Comparison of ENCODE assay signal across 8 mouse cellular contexts in the genomic region with DNA sequence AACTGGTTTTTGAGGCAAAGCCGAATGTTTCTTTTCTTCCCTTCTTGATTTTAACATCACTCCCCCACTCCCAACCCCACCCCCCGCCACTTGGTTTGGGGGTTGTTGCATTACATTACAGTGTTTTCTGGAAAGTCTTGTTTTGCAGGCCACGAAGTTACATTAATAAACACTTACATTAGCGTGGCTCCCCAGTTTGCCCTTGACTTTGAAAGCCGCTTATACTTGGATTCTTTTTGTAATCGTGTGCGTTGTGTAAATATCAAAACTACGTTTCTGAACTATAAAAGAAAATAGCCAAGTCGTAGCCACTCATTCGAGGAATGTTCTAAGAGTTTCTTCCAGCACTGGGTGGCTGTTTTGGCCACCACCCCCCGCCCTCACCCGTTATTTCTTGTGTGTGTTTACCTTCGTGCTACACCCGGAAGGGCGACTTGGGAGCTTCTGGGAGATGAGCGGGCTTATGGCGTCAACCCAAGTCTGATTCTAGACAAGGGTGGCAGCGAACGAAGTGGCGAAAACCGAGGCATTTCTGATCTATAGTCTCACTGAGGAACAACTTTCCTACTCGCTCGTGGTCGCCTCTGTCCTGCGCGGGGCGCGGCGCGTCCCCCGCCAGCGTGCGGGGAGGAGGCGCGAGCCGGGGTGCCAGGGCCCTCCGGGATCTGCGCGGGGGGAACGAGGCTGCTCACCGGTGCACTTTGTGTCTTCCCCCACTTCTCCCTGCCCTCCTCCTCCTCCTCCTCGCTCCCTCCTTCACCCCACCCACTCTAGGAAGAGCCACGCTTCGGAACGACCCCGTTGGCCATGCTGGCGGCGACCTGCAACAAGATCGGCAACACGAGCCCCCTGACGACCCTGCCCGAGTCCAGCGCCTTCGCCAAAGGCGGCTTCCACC. TPM values are rescaled to one million over a fixed set of nuclear protein-coding genes. Genes with fewer than 3 reads are reported as not detected.
A peak's percentile ranks its signal among the peaks of the same experiment; 100 is the strongest.
DNase-seq lines count a peak whose midpoint lies in the region; ATAC-seq and TF ChIP-seq lines count a peak whose summit lies in the region.

No protein-coding gene starts in this region.

- no peak for TF ChIP-seq CTCF in liver, embryonic 14.5 days (IDR thresholded peaks at IDR 0.05; ENCODE audit: low read depth)

- peak overlapping the region; percentile 39 for H3K4me3 ChIP-seq in lung, embryonic 15.5 days
- peak overlapping the region; percentile 54 for H3K4me3 ChIP-seq in hindbrain, embryonic 11.5 days (ENCODE audit: low read depth, low read length)
- peak overlapping the region; percentile 25 to 41 for H3K4me3 ChIP-seq in liver, embryonic 14.5 days (ENCODE audit: insufficient read depth in 1 of 2, low read depth in 2 of 2, low read length in 2 of 2)

- no peak for DNase-seq in lung, postnatal 10 days
- DNase-seq in embryo, embryonic 10.5 days (ENCODE audit: low spot score) = peak; percentile 55
- peak; percentile 72 for DNase-seq in hindbrain, embryonic 11.5 days (ENCODE audit: low spot score)
- no peak for DNase-seq in liver, embryonic 14.5 days (ENCODE audit: low read depth in 3 of 3, low spot score in 3 of 3)
- DNase-seq in splenic B cell, adult 2 months (ENCODE audit: low read depth, low spot score) = peak; percentile 49
- no peak for DNase-seq in frontal cortex, postnatal 14 days (ENCODE audit: low spot score in 2 of 2)
- no peak for DNase-seq in gastrocnemius, adult 8-10 months (ENCODE audit: low spot score in 2 of 2)

- H3K27me3 ChIP-seq in lung, embryonic 15.5 days = peaks cover 89% of the 10 kb centered on the region
- peaks cover 47% of the 10 kb centered on the region for H3K27me3 ChIP-seq in hindbrain, embryonic 11.5 days (ENCODE audit: control insufficient read depth, insufficient read depth, low read length)
- H3K27me3 ChIP-seq in liver, embryonic 14.5 days (ENCODE audit: control insufficient read depth, insufficient read depth, low read length) = peaks cover 94% of the 10 kb centered on the region
- H3K27me3 ChIP-seq in splenic B cell, adult 2 months (ENCODE audit: control insufficient read depth, insufficient read depth, low read length, poor library complexity, severe bottlenecking) = peaks cover 2% of the 10 kb centered on the region

- no peak for TF ChIP-seq EP300 in liver, embryonic 14.5 days (IDR thresholded peaks at IDR 0.05; ENCODE audit: low read depth)

- WGBS in lung, embryonic 15.5 days = under 1% methylated on average over 55 of the region's 55 CpGs
- WGBS in hindbrain, embryonic 11.5 days = under 1% methylated on average over 47 of the region's 55 CpGs
- 1% methylated on average over 55 of the region's 55 CpGs for WGBS in liver, embryonic 14.5 days (ENCODE audit: insufficient replicate concordance)

- no peaks in the 10 kb centered on the region for H3K36me3 ChIP-seq in lung, embryonic 15.5 days
- no peaks in the 10 kb centered on the region for H3K36me3 ChIP-seq in hindbrain, embryonic 11.5 days (ENCODE audit: control insufficient read depth, insufficient read depth, low read length)
- no peaks in the 10 kb centered on the region for H3K36me3 ChIP-seq in liver, embryonic 14.5 days (replicated peaks; ENCODE audit: control insufficient read depth, insufficient read depth, low read depth)
- H3K36me3 ChIP-seq in splenic B cell, adult 2 months (ENCODE audit: control insufficient read depth, insufficient read depth, low read length, poor library complexity, severe bottlenecking) = no peaks in the 10 kb centered on the region

- peak overlapping the region; percentile 77 for H3K4me2 ChIP-seq in lung, embryonic 15.5 days
- H3K4me2 ChIP-seq in hindbrain, embryonic 11.5 days (replicated peaks; ENCODE audit: low read depth, low read length) = peak overlapping the region; percentile 76
- peak overlapping the region; percentile 54 for H3K4me2 ChIP-seq in liver, embryonic 14.5 days (ENCODE audit: low read depth)

- peaks cover 49% of the 10 kb centered on the region for H3K4me1 ChIP-seq in lung, embryonic 15.5 days
- H3K4me1 ChIP-seq in hindbrain, embryonic 11.5 days (replicated peaks; ENCODE audit: control insufficient read depth, insufficient read depth, low read length) = peaks cover 18% of the 10 kb centered on the region
- peaks cover 0 to 5% of the 10 kb centered on the region in 2 experiments; a peak in 3 of 4 replicates for H3K4me1 ChIP-seq in liver, embryonic 14.5 days (replicated peaks; ENCODE audit: control insufficient read depth in 2 of 2, insufficient read depth in 2 of 2, low read length in 1 of 2)

- H3K27ac ChIP-seq in lung, embryonic 15.5 days = no peak overlapping the region
- peak overlapping the region; percentile 30; the same call in 1 of the 2 replicates for H3K27ac ChIP-seq in hindbrain, embryonic 11.5 days (ENCODE audit: low read depth, low read length)
- no peak overlapping the region for H3K27ac ChIP-seq in liver, embryonic 14.5 days

- ATAC-seq in lung, embryonic 15.5 days (ENCODE audit: borderline replicate concordance, extremely low read depth, low FRiP score, low TSS enrichment) = no peak
- no peak for ATAC-seq in hindbrain, embryonic 11.5 days (ENCODE audit: low FRiP score)
- no peak for ATAC-seq in liver, embryonic 14.5 days (ENCODE audit: insufficient read depth)

- H3K9ac ChIP-seq in lung, embryonic 15.5 days = peak overlapping the region; percentile 3; the same call in 1 of the 2 replicates
- H3K9ac ChIP-seq in hindbrain, embryonic 11.5 days (ENCODE audit: low read depth, low read length) = peak overlapping the region; percentile 72
- no peak overlapping the region for H3K9ac ChIP-seq in liver, embryonic 14.5 days (replicated peaks)

- H3K9me3 ChIP-seq in lung, embryonic 15.5 days = no peaks in the 10 kb centered on the region
- H3K9me3 ChIP-seq in hindbrain, embryonic 11.5 days (ENCODE audit: control insufficient read depth, low read length) = no peaks in the 10 kb centered on the region
- no peaks in the 10 kb centered on the region for H3K9me3 ChIP-seq in liver, embryonic 14.5 days (ENCODE audit: control insufficient read depth, low read length)

RNA-seq across cellular contexts. Expression of a gene that starts 0.9 kb away (rescaled TPM):
- not detected in 2 replicates for polyA plus RNA-seq in lung, embryonic 15.5 days (2015; fragmentation: Nextera tagmentation; extraction: Ambion mirVana)
- polyA plus RNA-seq in hindbrain, embryonic 11.5 days (2014; fragmentation: Nextera tagmentation; extraction: Ambion mirVana) = 3.0 and 3.7 TPM in 2 replicates
- polyA plus RNA-seq in liver, embryonic 14.5 days (2012; rRNA removed) = 0.01 and 0.15 TPM in 2 replicates
- polyA plus RNA-seq in liver, embryonic 14.5 days (2014; fragmentation: Nextera tagmentation; extraction: Ambion mirVana) = not detected in 2 replicates
- total RNA-seq in gastrocnemius, adult 8-10 months (2022) = not detected

RNA-seq across cellular contexts. Expression of a gene that starts 39.8 kb away (rescaled TPM):
- polyA plus RNA-seq in lung, embryonic 15.5 days (2015; fragmentation: Nextera tagmentation; extraction: Ambion mirVana) = 18.1 and 21.1 TPM in 2 replicates
- 10.7 and 12.7 TPM in 2 replicates for polyA plus RNA-seq in hindbrain, embryonic 11.5 days (2014; fragmentation: Nextera tagmentation; extraction: Ambion mirVana)
- polyA plus RNA-seq in liver, embryonic 14.5 days (2012; rRNA removed) = 14.9 and 20.1 TPM in 2 replicates
- 22.4 and 25.2 TPM in 2 replicates for polyA plus RNA-seq in liver, embryonic 14.5 days (2014; fragmentation: Nextera tagmentation; extraction: Ambion mirVana)
- 10 to 100 TPM; 57.9 to 59.9 (median 58.6) TPM for total RNA-seq in gastrocnemius, adult 8-10 months (2022)

RNA-seq across cellular contexts. Expression of a gene that starts 39.9 kb away (rescaled TPM):
- 24.5 and 25.7 TPM in 2 replicates for polyA plus RNA-seq in lung, embryonic 15.5 days (2015; fragmentation: Nextera tagmentation; extraction: Ambion mirVana)
- polyA plus RNA-seq in hindbrain, embryonic 11.5 days (2014; fragmentation: Nextera tagmentation; extraction: Ambion mirVana) = 23.0 and 23.8 TPM in 2 replicates
- 6.2 and 13.8 TPM in 2 replicates for polyA plus RNA-seq in liver, embryonic 14.5 days (2012; rRNA removed)
- polyA plus RNA-seq in liver, embryonic 14.5 days (2014; fragmentation: Nextera tagmentation; extraction: Ambion mirVana) = 19.2 and 20.5 TPM in 2 replicates
- 10 to 100 TPM in 2 of 4 experiments, 1 to 10 TPM in 2; 8.8 to 14.1 (median 11.7) TPM for total RNA-seq in gastrocnemius, adult 8-10 months (2022)

RNA-seq across cellular contexts. Expression of a gene that starts 53.9 kb away (rescaled TPM):
- 75.0 and 80.1 TPM in 2 replicates for polyA plus RNA-seq in lung, embryonic 15.5 days (2015; fragmentation: Nextera tagmentation; extraction: Ambion mirVana)
- polyA plus RNA-seq in hindbrain, embryonic 11.5 days (2014; fragmentation: Nextera tagmentation; extraction: Ambion mirVana) = 97.6 and 100 TPM in 2 replicates
- polyA plus RNA-seq in liver, embryonic 14.5 days (2012; rRNA removed) = 16.0 and 25.2 TPM in 2 replicates
- 43.0 and 44.6 TPM in 2 replicates for polyA plus RNA-seq in liver, embryonic 14.5 days (2014; fragmentation: Nextera tagmentation; extraction: Ambion mirVana)
- 10 to 100 TPM; 49.7 to 61.4 (median 53.0) TPM for total RNA-seq in gastrocnemius, adult 8-10 months (2022)

Comparison
In these comparisons a context has a peak if more than half of its experiments do, and no peak if none do; other contexts are left out.
1. DNase-seq: peak in embryo, embryonic 10.5 days (single experiment), hindbrain, embryonic 11.5 days (single experiment) and splenic B cell, adult 2 months (single experiment); none in lung, postnatal 10 days (single experiment), liver, embryonic 14.5 days (0 of 3), frontal cortex, postnatal 14 days (0 of 2) and gastrocnemius, adult 8-10 months (0 of 2).
2. Peak in every context shown above with its lines, with median percentiles within 50 percentile points of each other: H3K4me2 ChIP-seq and H3K4me3 ChIP-seq.